Mouse (Mus musculus): ENCODE data around the gene Ccdc155.

DNA sequence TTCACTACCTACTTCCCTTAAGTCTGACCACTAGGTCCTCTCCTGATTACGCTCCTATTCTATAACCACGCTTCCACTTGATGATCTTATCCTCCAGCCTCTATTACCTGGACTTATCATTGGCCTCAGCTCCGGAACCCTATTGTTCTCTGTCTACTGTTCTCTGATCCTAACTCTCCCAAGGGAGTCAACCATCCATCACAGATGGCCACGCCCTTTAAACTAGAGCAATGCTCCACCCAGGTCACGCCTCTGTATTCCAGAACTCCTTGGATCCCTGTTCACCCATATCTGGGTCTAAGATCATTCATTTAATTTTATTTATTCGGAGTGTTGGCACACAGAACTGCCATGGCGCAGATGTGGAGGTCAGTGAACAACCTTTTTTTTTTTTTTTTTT lies 7.7 kb upstream of the Ccdc155 start:
- TF ChIP-seq CTCF (IDR thresholded peaks at IDR 0.05; ENCODE audit: low read depth, low read length): no peak
- TF ChIP-seq POLR2A (IDR thresholded peaks at IDR 0.05; ENCODE audit: extremely low read depth, insufficient read depth, low read length): no peak
